Mouse (Mus musculus): Measurements from ENCODE around the gene Il12rb1.

DNA sequence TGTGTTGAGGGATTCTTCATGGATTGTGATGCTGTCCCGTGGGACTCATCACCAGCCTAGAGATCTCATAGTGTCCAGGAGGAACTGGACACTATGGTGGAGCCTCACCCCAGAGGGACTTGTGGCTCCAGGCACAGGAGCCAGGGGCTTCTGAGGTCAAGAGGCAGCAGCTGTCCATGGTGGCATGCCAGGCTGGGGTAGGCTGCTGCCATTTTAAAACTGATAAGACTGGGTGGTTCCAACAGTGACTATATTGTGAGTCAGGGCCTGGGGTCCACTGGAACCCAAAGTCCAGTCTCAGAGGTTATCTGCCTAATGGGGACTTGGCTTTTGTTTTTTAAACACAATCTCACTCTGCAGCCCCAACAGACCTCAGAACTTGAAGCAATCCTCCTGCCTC lies 6.4 kb upstream of the Il12rb1 start:
- TF ChIP-seq CTCF (IDR thresholded peaks at IDR 0.05; ENCODE audit: extremely low read depth, insufficient read length, insufficient replicate concordance, low read depth, low read length) (no peak), POLR2A (IDR thresholded peaks at IDR 0.05; ENCODE audit: low read depth, low read length) (no peak)

Measured in small intestine, adult 2 months (tissue).